Mouse (Mus musculus) neural tube, embryonic 10.5 days (tissue): ENCODE data around the gene Nkx1-2.

Source experiments
- DNase-seq: peaks from one replicate; pipeline ENCODE4 v3.0.0-alpha.2; 2017; ENCODE audit warnings: low spot score; ENCODE audit errors: extremely low spot score

The Nkx1-2 gene

DNA sequence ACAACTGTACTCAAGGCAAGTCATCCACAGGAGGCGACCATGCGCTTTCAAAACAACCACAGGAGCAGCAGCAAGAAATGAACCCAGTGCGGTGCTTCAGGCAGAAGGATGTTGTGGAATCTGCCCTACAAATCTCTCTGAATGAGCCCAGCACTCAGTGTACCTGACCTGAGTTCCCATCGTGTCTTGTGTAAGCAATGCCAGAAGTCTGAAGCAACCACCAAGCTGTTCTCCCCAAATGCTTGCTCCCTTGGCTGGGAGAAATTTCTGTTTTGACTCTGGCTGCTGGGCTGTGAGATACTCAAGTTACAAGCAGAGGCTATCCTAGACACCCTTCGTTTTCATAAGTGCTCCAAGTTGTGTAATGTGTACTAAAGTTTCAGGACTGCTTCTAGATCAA is 6.3 kb upstream of the Nkx1-2 start:
- no peak for DNase-seq

DNA sequence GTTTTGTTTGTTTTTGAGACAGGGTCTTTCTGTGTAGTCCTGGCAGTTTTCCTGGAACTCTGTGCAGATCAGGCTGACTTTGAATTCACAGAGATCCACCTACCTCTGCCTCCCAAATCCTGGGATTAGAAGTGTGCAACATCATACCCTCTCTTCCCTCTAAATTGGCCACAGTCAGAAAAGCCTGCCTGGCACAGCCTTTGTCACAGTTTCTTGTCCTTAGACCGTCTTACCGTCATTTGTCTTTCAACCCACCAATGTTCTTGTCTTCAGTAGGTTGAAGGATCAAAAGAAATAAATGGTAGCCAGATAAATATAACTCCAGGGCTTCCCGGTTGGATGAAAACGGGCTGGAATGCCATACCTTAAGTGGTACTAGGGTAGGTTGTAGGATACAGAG is 5.3 kb upstream of the Nkx1-2 start:
- DNase-seq: no peak

DNA sequence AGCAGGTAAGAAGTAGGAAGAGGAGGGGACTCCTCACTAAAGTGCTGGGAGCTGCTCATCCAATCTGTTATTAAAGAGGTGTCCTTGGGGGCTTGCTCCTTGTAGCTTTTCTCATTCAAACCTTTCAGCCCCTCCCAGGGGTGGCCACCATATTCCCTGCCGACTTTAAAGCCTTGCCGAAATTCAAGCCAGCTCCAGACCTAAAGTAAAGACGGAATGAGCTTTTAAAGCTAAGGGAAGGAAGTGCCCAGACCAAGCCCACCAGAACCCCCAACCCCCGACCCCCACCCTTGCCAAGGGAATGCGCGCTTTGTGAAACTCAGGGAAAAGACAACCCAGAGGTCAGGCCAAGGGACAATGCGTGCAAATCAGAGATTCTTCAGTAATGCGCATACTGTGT is 1.5 kb upstream of the Nkx1-2 start:
- no peak for DNase-seq

DNA sequence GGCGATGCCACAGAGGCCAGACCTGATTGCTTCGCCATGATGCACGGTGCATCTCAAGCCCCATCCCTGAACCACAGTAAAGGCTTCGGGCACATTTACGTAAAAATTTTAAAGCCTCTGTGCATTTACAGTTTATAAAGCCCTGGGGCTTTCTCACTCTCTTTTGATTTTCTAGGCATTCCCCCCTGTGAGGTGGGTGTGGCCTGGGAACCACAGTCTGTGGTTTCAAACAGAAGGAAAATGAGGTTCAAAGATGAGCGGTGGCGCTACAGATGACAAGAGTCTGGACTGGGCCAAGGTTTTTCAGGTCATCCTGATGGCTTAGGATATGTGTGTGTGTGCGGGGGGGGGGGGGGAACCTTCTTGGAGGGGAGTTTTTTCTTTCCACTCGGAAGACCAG is 589 bp upstream of the Nkx1-2 start:
- no peak for DNase-seq

DNA sequence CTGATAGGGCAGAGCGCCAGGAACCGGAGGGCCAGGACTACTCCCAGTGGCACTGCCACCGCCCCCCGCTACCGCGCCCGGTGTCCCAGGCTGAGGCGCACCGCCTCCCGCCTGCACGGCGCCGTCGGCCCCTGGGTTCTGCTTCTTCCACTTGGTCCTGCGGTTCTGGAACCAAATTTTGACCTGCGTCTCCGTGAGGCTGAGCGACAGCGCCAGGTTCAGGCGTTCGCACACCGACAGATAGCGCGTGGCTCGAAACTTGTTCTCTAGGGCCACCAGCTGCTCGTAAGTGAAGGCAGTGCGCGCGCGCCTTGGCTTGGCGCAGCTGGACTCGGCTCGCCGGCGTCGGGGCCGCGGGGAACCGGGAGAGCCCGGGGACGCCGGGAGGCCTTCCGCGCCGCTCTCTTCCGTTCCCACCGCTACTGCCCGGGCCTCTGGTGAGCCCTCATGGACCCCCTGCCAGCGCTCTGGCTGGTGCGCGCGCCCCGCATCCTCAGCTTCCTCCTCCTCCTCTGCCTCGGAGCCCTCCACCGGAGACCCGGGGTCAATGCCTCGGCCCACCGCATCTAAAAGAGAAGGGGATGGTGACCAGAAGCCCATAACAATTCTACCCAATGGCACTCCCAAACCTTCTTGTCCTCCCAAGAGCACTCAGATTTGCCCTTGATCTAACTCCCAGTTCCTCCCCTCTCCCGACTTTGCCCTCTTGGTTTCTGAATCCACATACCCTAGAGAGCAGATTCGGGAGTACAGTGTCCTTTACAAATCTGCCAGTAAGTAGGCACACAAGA is 2.0 kb downstream of the Nkx1-2 start:
- peak; percentile 61 for DNase-seq

DNA sequence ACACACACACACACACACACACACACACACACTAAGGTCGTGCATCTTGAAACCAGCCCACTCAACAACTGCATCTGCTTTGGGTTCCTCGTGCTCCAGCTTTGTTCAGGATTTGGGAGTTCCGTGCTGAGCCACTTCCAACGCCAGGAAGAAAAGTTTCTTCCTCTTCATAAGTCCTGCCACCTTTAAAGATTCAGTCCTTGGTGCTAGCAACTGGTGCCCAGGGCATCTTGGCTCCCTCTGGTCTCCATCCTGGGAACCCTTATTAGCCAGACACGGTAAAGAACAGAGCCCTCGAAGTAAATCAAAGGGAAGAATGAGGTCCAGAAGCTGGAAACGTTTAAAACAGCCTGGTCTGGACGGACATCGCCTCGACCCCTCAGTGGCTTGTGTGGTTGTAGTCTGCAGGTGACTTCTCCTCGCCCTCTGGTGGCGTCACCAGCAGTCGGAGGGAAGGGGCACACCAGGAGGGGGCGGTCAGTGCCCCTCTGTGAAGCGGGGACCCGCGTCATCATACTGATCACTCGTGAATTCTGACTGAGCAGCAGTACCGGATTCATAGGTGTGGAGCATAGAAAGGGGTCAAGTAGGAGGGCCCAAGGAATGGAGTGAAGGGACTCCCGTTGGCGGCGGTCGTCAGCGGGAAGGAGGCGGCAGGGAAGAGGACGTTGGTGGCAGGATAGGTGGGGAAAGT is 2.7 kb downstream of the Nkx1-2 start:
- no peak for DNase-seq

DNA sequence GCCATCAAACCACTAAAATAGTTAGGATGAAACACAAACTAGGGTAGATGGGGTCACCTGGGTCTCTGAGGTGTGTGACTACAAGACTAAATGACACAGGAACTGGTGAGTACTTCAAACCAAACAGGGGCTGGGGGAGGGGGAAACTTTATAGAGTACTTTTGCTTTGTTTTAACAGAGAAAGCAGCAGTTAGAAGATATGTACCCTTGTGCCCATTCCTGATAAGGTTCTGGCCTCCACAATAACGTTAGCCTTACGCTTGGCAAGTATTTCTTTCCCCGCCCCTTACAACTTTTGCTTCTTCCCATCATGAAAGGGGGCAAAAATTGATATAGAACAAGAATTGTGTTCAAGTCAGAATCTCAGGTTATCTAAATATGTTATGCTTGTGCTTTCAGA is 3.6 kb downstream of the Nkx1-2 start:
- no peak for DNase-seq

DNA sequence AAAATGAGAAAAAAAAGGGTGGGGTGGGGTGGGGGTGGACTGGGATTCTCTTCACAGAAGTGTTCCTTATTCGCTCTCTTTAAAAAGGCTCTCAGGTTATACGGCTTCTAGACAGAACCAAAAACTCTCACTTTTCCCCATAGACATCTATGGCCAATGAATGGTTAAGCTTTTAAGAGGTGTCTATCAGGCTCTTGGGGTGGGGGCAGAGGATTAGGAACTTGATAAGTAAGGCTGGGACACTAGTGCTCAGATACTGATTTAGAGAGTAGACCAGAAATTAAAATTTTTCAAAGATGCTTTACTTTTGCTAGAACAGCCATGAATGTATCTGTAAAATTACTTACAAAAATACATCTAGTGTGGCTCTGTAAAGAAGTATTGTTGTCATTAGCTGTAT is 5.1 kb downstream of the Nkx1-2 start:
- no peak for DNase-seq

DNA sequence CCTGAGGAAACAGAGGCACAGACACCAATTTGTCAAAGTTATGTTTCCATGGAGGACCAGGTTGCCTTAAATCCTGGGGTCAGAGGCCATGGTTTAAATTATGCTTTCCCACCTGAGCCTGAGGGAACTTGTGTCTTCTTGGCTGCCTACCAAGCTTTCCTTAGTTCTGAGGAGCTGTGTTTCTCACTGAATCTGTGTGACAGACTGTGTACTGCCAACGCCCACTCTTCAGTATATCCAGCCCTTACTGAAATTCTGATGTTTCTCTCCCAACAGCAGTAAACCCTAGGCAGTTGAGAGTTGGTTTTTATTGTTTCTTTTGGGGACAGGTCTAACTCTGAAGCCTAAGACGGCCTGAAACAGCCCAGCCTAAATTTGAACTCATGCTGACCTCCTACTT is 5.7 kb downstream of the Nkx1-2 start:
- no peak for DNase-seq

DNA sequence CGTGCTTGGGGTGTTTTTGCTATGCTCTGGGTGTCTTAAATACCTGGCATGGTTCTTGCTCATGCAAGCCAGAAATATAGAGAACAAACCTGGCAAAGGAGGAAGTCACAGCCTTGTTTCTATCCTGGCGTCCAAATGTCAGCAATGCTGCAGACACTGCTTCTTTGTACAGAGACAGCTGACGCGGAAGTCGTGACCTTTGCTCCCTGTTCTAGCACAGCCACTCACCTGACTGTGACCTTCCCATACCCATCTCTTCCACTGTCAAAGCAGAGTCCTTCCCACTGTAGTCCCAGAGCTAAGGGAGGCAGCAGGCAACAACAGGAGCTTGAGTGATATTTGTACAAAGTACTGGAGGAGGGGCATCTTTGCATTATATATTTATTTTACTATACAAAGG is 9.8 kb downstream of the Nkx1-2 start:
- no peak for DNase-seq

DNA sequence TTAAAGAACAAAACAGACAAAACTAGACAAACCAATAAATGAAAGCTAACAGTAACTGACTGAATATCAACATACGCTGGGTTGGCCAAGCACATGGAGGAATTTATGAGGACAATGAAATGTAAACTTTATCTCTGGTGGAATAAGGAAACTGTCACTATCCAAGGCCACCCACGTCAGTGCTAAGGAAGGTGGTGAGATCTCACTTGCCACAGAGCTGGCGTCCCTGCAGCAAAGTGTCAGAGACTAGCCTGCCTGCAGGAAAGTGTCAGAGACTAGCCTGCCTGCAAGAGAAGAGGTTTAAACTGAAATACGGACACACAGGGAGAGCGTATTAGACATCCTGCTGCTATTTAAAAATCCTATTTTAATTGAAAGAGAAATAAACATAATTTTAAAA is 12.3 kb downstream of the Nkx1-2 start:
- DNase-seq: no peak

DNA sequence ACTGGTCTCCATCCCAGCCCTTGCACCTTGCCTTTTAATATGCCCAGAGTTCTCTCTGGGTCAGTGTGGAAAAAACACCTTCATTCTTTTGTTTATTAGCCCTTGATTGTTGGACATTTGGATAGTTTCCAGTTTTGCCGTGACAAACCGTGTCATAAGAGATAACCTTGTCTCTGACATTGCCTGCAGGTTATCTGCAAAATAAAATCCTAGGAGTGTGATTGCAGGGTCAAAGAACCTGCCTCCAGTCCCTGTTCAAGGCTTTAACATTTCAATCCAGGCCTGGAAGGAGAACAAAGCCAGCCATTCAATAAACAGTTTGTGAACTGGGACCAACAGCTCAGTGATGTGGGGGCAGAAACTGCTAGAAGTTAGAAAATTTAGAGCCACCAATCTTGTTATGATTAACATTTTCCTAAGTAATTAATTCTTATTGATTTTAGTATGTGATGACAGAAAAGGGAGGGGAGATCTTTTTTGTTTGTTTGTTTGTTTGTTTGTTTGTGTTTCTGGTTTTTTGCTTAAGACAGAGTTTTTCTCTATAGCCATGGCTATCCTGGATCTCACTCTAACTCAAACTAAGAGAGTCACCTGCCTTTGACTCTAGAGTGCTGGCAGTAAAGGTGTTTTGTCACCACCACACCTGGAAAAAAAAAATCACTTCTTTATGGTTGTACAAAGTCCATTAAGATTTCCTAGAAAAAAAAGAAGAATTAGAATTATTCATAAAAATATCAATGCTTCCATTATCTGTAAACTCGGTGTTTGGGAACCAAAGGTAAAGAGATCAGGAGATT is 13.5 kb downstream of the Nkx1-2 start:
- DNase-seq: no peak

DNA sequence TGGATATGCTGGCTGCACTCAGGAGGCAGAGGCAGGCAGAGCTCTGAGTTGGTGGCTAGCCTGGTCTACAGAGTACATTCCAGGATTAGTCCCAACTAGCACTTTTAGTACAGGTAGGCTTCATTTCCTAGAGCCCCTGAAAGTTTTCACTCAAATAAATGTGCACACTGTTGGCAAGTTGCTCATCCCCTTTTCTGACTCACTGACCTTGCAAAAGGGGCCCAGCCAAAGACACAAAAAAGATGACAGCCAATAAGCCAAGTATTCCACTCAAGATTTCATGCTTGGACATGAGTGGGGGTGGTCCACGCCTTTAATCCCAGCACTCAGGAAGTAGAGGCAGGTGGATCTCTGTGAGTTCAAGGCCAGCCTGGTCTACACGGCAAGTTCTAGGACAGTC is 18.0 kb downstream of the Nkx1-2 start:
- no peak for DNase-seq

DNA sequence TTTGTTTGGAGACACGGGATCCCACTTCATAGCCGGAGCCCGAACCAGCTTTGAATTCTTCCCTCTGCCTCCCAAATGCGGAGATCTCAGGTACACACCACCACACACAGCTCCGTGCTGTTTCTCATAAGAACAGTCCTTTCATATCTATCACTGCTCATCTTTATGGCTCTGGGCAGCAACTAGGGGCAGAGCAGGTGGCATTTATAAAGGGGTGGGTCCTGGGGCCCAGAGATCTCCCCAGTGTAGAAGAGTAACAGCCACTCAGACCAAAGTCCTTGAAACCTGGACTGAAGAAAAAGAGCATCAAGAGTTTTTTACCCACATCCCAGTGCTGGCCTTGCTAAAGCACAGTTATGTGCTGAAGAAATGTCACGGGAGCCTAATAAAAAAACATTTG is 18.9 kb downstream of the Nkx1-2 start:
- DNase-seq: no peak

DNA sequence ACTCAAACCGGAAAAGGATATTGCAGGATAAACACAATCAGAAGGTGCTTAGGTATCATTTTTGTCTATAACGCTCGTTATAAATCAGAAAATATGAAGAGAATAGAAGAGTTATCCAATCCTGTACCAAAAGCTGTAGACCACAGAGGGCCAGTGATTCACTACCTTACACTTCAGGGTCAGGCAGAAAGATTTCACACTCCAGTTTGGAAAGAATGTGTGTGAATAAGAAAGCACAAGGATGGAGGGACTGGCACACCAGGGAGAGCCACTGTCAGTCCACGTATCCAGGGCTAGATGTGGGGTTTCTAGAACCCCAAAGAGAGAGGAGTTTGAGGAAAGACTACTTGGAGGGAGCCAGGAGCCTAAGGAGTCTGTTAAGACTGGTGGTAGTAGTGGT is 22.5 kb downstream of the Nkx1-2 start:
- no peak for DNase-seq

DNA sequence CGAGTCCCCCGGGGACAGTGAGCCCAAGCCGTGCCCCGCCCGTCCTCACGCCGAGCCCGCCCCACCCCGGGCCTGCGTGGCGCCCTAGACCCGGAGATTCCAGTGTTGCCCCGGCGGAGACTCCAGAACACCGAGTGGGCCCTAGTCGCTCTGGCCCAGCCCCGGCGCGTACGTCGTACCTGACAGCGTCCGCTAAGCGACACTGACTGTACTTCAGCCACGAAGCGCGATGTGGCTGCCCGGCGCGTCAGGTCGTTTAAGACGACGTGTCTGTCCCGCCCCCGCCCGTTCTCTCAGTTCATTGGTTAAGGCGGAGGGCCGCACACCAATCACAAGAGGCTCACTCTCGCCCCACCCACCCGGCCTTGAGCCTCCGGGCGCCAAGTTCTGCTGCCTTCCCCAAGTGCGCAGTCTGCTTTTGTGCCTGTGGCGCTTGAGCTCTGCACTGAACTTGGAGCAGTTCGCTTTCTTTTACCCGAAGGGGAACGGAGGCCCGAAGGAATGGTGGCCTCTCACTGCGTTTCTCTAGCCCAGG is 23.3 kb downstream of the Nkx1-2 start, which contains the start of gene Oat:
Gene Oat (minus strand): TSS at position 283 of the 535 bp plus-strand sequence.
- DNase-seq: peak; percentile 95

DNA sequence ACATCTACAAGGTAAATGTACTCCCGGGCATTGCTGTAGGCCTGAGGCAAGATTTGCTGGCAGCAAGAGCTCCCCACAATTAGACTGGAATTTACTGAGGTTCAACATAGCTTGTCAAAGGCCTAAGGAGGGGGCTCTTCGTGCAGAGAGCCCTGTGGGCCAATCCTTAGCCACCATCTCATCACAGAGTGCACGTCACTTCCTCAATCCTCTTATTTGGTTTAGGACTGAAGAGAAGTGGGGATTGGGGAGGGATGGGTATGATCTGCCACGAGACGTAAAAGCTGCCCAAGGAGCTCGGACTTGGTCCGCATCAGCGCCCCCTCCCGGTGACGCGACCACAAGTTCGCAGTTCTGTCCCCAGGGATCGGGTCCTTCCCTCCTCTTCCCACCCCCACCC is 23.8 kb downstream of the Nkx1-2 start:
- peak; percentile 84 for DNase-seq

DNA sequence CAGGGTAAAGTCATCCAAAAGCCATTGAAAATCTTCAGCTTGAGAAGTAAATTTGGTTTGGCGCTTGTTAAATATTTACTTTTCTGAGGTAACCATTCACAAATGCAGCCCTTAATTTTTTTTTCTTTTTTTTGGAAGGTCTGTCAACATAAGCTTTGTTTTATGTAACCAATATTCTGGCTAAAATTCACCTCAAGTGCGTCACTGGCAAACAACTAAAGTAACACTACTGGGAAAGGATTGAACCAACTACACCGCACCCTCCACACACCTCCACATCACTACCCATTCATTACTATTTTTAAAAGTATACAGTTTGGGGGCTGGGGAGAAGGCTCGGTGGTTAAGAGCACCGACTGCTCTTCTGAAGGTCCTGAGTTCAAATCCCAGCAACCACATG is 24.8 kb downstream of the Nkx1-2 start:
- no peak for DNase-seq

DNA sequence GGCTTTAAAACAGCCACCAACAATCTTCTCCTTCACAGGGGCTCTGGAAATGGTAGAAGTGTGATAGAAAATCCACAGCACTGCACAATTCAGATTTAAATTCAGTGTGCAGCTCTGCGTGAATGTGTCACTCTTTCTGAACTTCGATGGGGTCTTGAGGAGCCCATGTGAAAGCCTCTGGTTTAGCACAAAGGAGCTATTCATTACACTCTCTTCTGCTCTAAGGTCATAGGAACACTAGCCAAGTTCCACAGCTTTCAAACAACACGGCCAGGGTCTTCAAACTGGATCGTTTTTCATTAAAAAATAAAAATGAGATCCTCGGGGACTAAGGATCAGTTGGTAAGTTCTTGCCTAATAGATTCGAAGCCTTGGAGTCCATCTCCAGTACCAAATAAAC is 26.2 kb downstream of the Nkx1-2 start:
- no peak for DNase-seq

DNA sequence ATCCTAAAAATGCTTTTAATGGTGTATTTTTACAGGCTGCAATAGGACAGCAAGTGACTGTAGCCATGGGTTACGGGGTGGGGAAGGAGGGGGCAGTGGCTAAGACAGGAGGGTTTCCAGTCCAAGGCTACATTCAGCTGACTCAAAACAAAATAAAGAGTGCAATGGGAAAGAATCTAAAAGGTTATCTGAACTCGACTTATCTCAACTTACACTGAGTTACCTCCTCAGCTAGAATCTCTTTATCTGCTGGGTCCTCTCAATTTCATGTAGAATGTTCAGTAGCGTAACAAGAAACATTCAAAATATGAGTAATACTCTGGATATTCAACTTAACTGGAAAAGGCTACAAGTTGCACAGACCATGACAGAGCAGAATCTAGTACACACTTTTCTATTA is 26.7 kb downstream of the Nkx1-2 start:
- no peak for DNase-seq

DNA sequence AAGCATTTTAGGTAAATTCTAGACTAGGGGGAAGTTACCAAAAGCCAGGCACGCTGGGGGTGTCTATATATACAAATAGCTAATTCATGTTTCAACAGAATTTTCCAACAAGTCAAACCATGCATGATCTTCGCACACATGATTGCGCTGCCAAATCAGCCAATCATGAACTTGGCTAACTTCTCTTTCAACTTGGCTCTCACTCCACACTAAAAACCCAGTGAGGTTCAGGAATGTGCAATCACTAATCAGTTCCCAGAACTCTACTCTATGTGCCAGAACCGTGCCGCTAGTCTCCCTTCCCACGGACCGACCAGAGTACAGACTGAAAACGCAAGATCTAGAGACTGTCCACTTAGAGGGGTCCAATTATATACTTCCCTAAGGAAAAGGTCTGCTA is 28.0 kb downstream of the Nkx1-2 start:
- DNase-seq: no peak

DNA sequence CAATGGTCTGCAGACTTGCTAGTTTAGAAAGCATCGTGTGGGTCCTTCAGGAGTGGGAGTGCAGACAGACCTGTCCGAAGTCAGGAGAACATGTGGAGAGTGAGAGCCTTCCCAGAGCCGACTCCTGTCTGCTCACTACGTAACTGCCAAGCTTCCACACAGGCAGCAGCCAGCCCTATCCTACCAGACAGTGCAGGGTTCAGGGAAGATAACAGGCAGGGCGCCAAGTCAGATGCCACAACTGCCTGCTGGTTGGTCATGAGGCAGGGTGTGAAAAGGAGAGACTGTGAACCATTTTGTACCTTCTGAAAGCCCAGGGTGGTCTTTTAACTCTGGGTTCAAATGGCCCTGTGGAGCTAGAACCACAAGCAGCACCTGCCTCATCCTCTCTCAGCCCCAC is 29.4 kb downstream of the Nkx1-2 start:
- no peak for DNase-seq
